Mouse (Mus musculus) left cerebral cortex, postnatal 4 days (tissue): ENCODE results near the gene Slc6a16. TPM values are rescaled to one million over a fixed set of nuclear protein-coding genes. Genes with fewer than 3 reads are reported as not detected.
"Not testable (repeated sequence)": the region's sequence is repeated elsewhere in the genome, so short reads cannot be mapped to it uniquely, and the experiment has no call there.

Experiments used
- DNase-seq: peaks from one replicate; pipeline ENCODE4 v3.0.0-alpha.2; 2022
- intact Hi-C: fragments of 180-260 bp; cut with DNase I; formaldehyde crosslinking; loops from one replicate; pipeline ENCODE4 v1.15.1; 2025
- total RNA-seq, 2 experiments: library from RNA; stranded (reverse); gene quantifications; 2 replicates each; pipeline ENCODE4 v1.2.3; 2021

Slc6a16 gene
- total RNA-seq, 2 experiments from 2014 or later = 1.2 to 1.8 TPM

- no peak for DNase-seq
- intact Hi-C loops = no loop called here
These were observed 776 bp upstream of the Slc6a16 start for GRCm38 (mm10) chr7:45240109-45240508.

DNA sequence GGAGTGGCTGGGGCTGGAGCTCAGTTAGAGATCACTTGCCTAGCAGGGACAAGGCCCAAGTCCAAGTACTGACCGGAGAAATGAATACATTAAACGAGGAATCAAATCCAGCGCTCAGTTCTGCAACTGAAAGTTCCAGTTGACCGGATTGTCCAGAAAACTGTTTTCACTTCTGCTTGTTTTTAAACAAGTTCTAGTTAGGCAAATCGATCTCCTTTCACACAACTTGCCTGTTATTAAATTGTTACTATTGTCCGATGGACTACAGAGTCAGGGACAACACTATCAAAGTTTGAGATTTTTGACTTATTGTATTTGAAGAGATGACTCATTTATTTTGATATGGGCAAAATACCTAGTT lies 484 bp downstream of the Slc6a16 start:
- DNase-seq = no peak
- intact Hi-C loops = no loop called here

GRCm38 (mm10) chr7:45247666-45248065 lies 6.8 kb downstream of the Slc6a16 start:
- no peak for DNase-seq
- intact Hi-C loops = no loop called here

GRCm38 (mm10) chr7:45253806-45254205 lies 12.9 kb downstream of the Slc6a16 start:
- no peak for DNase-seq
- intact Hi-C loops = no loop called here

GRCm38 (mm10) chr7:45255822-45256221 lies 14.9 kb downstream of the Slc6a16 start:
- intact Hi-C loops, DNase-seq: not testable (repeated sequence)

- DNase-seq = no peak
- intact Hi-C loops = no loop called here
These were observed 16.4 kb downstream of the Slc6a16 start for GRCm38 (mm10) chr7:45257063-45257840.

GRCm38 (mm10) chr7:45259281-45259680 lies 18.4 kb downstream of the Slc6a16 start:
- intact Hi-C loops = no loop called here
- no peak for DNase-seq

DNA sequence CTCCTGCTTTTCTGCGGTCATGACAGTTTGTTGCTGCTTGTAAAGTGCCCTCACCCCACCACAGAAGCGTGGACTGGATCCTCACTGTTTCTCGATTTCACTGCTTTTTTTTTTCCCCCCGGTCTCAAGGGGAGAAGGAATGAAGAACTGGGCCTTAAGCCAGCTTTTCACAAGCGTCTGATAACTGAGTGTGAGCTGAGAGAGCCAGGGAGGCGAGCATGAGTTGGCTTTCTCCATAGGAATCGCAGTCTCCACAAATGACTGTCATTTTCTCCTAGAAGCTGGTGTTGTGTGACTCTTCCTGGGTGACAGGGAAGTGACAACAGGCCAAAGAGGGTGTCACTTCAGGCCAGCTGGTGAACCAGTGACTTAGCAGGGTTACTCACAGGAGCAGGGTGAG lies 21.4 kb downstream of the Slc6a16 start:
- intact Hi-C loops = no loop called here
- no peak for DNase-seq

DNA sequence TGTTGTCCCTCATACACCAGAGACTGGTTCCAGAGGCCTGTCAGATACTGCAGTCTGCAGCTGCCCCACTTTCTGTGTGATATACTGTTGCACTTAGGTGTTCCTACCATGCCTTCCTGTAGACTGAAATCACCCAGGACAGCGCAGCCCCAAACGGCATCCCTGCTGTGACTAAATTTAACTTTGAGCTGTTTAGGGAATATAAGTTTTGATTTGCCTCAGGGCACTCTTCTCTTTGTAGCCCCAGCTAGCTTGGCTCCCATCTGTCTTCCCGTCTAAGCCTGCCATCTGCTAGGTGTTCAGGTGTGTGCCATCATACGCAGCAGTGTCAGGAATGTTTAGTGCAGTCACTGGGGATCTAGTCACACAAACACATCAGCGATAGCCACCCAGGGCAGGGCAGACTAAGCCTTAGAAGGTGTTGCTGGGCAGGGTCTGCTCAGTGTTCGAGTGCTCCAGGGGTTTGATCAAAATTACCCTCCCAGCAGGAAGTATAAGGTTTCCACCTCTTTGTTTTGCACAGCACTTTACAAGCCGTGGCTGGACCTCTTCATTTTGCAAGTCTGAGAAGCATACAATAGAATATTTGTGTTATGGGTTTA lies 22.2 kb downstream of the Slc6a16 start:
- intact Hi-C loops = no loop called here
- no peak for DNase-seq

GRCm38 (mm10) chr7:45264348-45264747 lies 23.5 kb downstream of the Slc6a16 start:
- DNase-seq = no peak
- intact Hi-C loops = no loop called here

- no peak for DNase-seq
- intact Hi-C loops = no loop called here
These were observed 24.6 kb downstream of the Slc6a16 start for GRCm38 (mm10) chr7:45265518-45265917.

DNA sequence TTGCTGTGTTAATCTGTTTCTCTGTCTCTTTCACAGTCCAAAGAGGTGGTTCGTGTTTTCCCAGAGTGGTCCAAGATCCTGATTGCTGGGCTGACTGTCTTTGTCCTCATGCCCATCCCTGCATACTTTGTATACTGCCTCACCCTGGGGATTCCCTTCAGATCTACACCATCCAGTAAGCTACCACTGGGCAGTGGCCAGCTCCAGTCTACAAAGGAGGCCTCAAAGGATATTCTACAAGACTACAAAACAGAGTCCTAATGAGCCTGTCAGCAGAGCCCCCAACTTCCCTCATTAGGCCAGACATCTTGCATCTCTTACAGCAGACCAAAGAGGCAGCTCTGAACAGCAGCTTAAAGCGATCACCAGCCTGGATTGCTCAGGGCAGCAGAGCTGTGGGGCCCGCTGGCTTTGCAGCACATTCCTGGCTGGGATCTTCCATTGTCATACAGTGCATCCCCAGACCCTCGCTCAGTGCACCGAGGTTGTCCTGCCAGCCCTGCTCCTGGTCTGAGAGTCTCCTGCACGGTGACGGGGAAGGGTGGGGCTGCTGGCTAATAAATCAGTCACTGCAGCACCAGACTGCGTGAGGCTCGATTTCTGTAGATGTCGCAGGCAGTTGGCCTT lies 32.0 kb downstream of the Slc6a16 start:
- intact Hi-C loops = no loop called here
- no peak for DNase-seq

DNA sequence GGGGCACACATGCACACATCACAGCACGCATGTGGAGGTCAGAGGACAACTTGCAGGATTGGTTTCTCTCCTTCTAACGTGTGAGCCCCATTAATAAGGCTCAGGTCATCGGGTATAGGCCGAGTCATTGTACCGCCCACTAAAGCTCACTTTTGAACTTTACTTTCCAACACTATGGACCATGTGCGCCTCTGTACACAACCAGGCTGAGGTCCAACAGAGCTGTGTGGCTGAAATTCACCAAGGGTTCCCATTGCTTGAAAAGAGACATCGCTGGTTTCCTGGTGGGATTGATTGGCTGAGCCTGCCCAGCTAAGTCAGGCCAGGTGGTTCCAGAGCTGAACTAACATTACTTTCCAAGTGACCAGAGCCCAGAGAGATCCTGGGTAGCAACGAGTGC lies 32.8 kb downstream of the Slc6a16 start:
- intact Hi-C loops = no loop called here
- DNase-seq = no peak

GRCm38 (mm10) chr7:45277136-45277760 lies 36.4 kb downstream of the Slc6a16 start, which contains the start of gene Slc6a21:
TSS of gene Slc6a21 (plus strand) at chr7:45277513.
- peak; percentile 64 for DNase-seq
- intact Hi-C loops = no loop called here

GRCm38 (mm10) chr7:45286486-45286885 lies 45.6 kb downstream of the Slc6a16 start:
- intact Hi-C loops = no loop called here
- DNase-seq = no peak

GRCm38 (mm10) chr7:45296626-45297025 lies 55.7 kb downstream of the Slc6a16 start:
- no peak for DNase-seq
- intact Hi-C loops = loop anchor here (5.0 kb wide), 1 partner anchor 134 kb away; the partner anchor contains the start of gene Slc17a7

- DNase-seq = no peak
- intact Hi-C loops = loop anchor here (5.0 kb wide), 1 partner anchor 135 kb away; the partner anchor contains the start of gene Slc17a7
These were observed 56.7 kb downstream of the Slc6a16 start for GRCm38 (mm10) chr7:45297563-45297962.

GRCm38 (mm10) chr7:45299752-45300151 lies 58.9 kb downstream of the Slc6a16 start:
- intact Hi-C loops = loop anchor here (5.0 kb wide), 1 partner anchor 137 kb away; the partner anchor contains the start of gene Slc17a7
- peak; percentile 67 for DNase-seq

- intact Hi-C loops = no loop called here
- DNase-seq = peak; percentile 79
These were observed 59.4 kb downstream of the Slc6a16 start for GRCm38 (mm10) chr7:45300270-45300669.

GRCm38 (mm10) chr7:45302626-45303025 lies 61.7 kb downstream of the Slc6a16 start:
- peak; percentile 75 for DNase-seq
- intact Hi-C loops = no loop called here

GRCm38 (mm10) chr7:45304869-45305268 lies 64.0 kb downstream of the Slc6a16 start:
- DNase-seq = no peak
- intact Hi-C loops = no loop called here
